Mouse (Mus musculus): ENCODE data around the gene Sars. TPM values are rescaled to one million over a fixed set of nuclear protein-coding genes. Genes with fewer than 3 reads are reported as not detected.
A peak's percentile ranks its signal among the peaks of the same experiment; 100 is the strongest.

The Sars gene
- total and polyA plus RNA-seq, 3 experiments, result 373 to 394 (median 377) TPM

- TF ChIP-seq ZKSCAN1 (IDR thresholded peaks at IDR 0.05; ENCODE audit: borderline replicate concordance, low read depth, low read length), result no peak
- TF ChIP-seq TCF12 (IDR thresholded peaks at IDR 0.05; ENCODE audit: low read depth, low read length), result peak; percentile 95
- TF ChIP-seq JUND (conservative IDR thresholded peaks at IDR 0.05; ENCODE audit: low read depth, low read length), result no peak
- TF ChIP-seq CTCF (conservative IDR thresholded peaks at IDR 0.05 in 1 of 2, IDR thresholded peaks at IDR 0.05 in 1 of 2; ENCODE audit: low read depth in 2 of 2, low read length in 2 of 2), result peak; percentile 41 to 96; a peak in 3 of 4 replicates
- TF ChIP-seq MXI1 (IDR thresholded peaks at IDR 0.05; ENCODE audit: low read depth, low read length), result peak; percentile 98
- no peak; the same call in 1 of the 2 replicates for TF ChIP-seq EP300 (IDR thresholded peaks at IDR 0.05; ENCODE audit: low read length)
- peak; percentile 100 for TF ChIP-seq BHLHE40 (IDR thresholded peaks at IDR 0.05; ENCODE audit: low read depth, low read length)
- TF ChIP-seq RAD21 (IDR thresholded peaks at IDR 0.05; ENCODE audit: low read depth, low read length), result peak; percentile 97
- TF ChIP-seq PAX5 (IDR thresholded peaks at IDR 0.05; ENCODE audit: low read length), result no peak
- no peak for TF ChIP-seq POLR2AphosphoS2 (IDR thresholded peaks at IDR 0.05; ENCODE audit: low read depth, low read length)
- TF ChIP-seq SMC3 (IDR thresholded peaks at IDR 0.05; ENCODE audit: low read depth, low read length), result peak; percentile 79
- no peak for TF ChIP-seq ZMIZ1 (IDR thresholded peaks at IDR 0.05; ENCODE audit: low read depth, low read length)
- 0 out of 2 replicates have a peak, but pooled peaks have one; percentile 26 for TF ChIP-seq TBP (conservative IDR thresholded peaks at IDR 0.05; ENCODE audit: low read depth, low read length)
- TF ChIP-seq CHD2 (IDR thresholded peaks at IDR 0.05; ENCODE audit: low read length), result no peak
- TF ChIP-seq KAT2A (IDR thresholded peaks at IDR 0.05; ENCODE audit: insufficient replicate concordance, low read length), result no peak
- peak; percentile 98 for TF ChIP-seq MAX (IDR thresholded peaks at IDR 0.05; ENCODE audit: low read length)
- TF ChIP-seq SIN3A (IDR thresholded peaks at IDR 0.05; ENCODE audit: low read length), result peak; percentile 79
Measured at GRCm38 (mm10) chr3:108401692-108402527, 43.1 kb downstream of the Sars start (continued).

GRCm38 (mm10) chr3:108400442-108400841 is 44.6 kb downstream of the Sars start:
- H3K4me1 ChIP-seq (ENCODE audit: control insufficient read depth in 1 of 2, insufficient read depth in 2 of 2), result peaks cover 2 to 16% of the 10 kb centered on the region in 2 experiments
- no peak for DNase-seq (ENCODE audit: extremely low read depth)
- H3K79me2 ChIP-seq (replicated peaks; ENCODE audit: control insufficient read depth, extremely low read depth, insufficient read depth, poor library complexity, severe bottlenecking), result no peaks in the 10 kb centered on the region
- H3K4me2 ChIP-seq (ENCODE audit: insufficient read depth, low read depth, poor library complexity, severe bottlenecking), result no peak overlapping the region
- H3K9ac ChIP-seq (ENCODE audit: insufficient read depth, low read depth), result no peak overlapping the region
- H3K27ac ChIP-seq (ENCODE audit: insufficient read depth, low read depth), result no peak overlapping the region
- in situ Hi-C loops (cut with MboI; ENCODE audit: low pct_ligation_motif_present, low pct_unique_long_range_greater_than_20kb, low sequenced_read_pairs) (loop anchor here (25.0 kb wide), 1 partner anchor 387 kb away; no protein-coding TSS in a partner anchor), dilution Hi-C loops (cut with MboI; ENCODE audit: extremely low pct_ligation_motif_present, extremely low pct_unique_long_range_greater_than_20kb, low sequenced_read_pairs) (no loop called here)
- TF ChIP-seq RAD21 (IDR thresholded peaks at IDR 0.05; ENCODE audit: low read depth, low read length), result no peak
- TF ChIP-seq JUND (conservative IDR thresholded peaks at IDR 0.05; ENCODE audit: low read depth, low read length), result no peak
- no peak for TF ChIP-seq SMC3 (IDR thresholded peaks at IDR 0.05; ENCODE audit: low read depth, low read length)
- TF ChIP-seq CHD2 (IDR thresholded peaks at IDR 0.05; ENCODE audit: low read length), result no peak
- no peak for TF ChIP-seq MAX (IDR thresholded peaks at IDR 0.05; ENCODE audit: low read length)
- peaks cover 92% of the 10 kb centered on the region for H3K27me3 ChIP-seq (replicated peaks)
- no peaks in the 10 kb centered on the region for H3K9me3 ChIP-seq (replicated peaks; ENCODE audit: low read length)
- no peak overlapping the region for H3K4me3 ChIP-seq (replicated peaks in 1 of 3; ENCODE audit: low read depth in 2 of 3, low read length in 2 of 3, poor library complexity in 1 of 3)
- H3K36me3 ChIP-seq (replicated peaks in 1 of 2; ENCODE audit: control insufficient read depth in 1 of 2, insufficient read depth in 1 of 2, low read length in 1 of 2), result no peaks in the 10 kb centered on the region

All from CH12.LX (cell line).